Mouse (Mus musculus): ENCODE results near the gene Ttll12.

The Ttll12 gene

GRCm38 (mm10) chr15:83594513-83595363 is at the start of gene Ttll12:
TSS of gene Ttll12 (minus strand) at chr15:83595157.
- in situ Hi-C loops (cut with MboI; ENCODE audit: unreplicated experiment in 2 of 2): loop anchor here in 1 of 2 experiments (5.0 kb wide), 1 partner anchor 37 kb away; no protein-coding TSS in a partner anchor

- in situ Hi-C loops (cut with MboI; ENCODE audit: unreplicated experiment in 2 of 2): loop anchor here (25.0 kb wide), 2 partner anchors 745 to 995 kb away; no protein-coding TSS in a partner anchor
Observed at GRCm38 (mm10) chr15:83642518-83642917, 47.6 kb upstream of the Ttll12 start.

GRCm38 (mm10) chr15:83640208-83640607 is 45.3 kb upstream of the Ttll12 start:
- in situ Hi-C loops (cut with MboI; ENCODE audit: unreplicated experiment in 2 of 2): loop anchor here (25.0 kb wide), 2 partner anchors 747 to 997 kb away; no protein-coding TSS in a partner anchor

GRCm38 (mm10) chr15:83639160-83639559 is 44.2 kb upstream of the Ttll12 start:
- in situ Hi-C loops (cut with MboI; ENCODE audit: unreplicated experiment in 2 of 2): loop anchor here (10.0 to 25.0 kb wide), 3 partner anchors 748 to 998 kb away; no protein-coding TSS in a partner anchor

GRCm38 (mm10) chr15:83638196-83638899 is 43.4 kb upstream of the Ttll12 start:
- in situ Hi-C loops (cut with MboI; ENCODE audit: unreplicated experiment in 2 of 2): loop anchor here (10.0 to 25.0 kb wide), 3 partner anchors 749 to 999 kb away; no protein-coding TSS in a partner anchor

GRCm38 (mm10) chr15:83636759-83637158 is 41.8 kb upstream of the Ttll12 start:
- in situ Hi-C loops (cut with MboI; ENCODE audit: unreplicated experiment in 2 of 2): loop anchor here (10.0 to 25.0 kb wide), 3 partner anchors 751 to 1001 kb away; no protein-coding TSS in a partner anchor

- in situ Hi-C loops (cut with MboI; ENCODE audit: unreplicated experiment in 2 of 2): loop anchor here (10.0 to 25.0 kb wide), 3 partner anchors 752 to 1002 kb away; no protein-coding TSS in a partner anchor
Observed at GRCm38 (mm10) chr15:83635251-83635650, 40.3 kb upstream of the Ttll12 start.

GRCm38 (mm10) chr15:83634076-83634475 is 39.1 kb upstream of the Ttll12 start:
- in situ Hi-C loops (cut with MboI; ENCODE audit: unreplicated experiment in 2 of 2): loop anchor here (10.0 to 25.0 kb wide), 3 partner anchors 753 to 1003 kb away; no protein-coding TSS in a partner anchor

GRCm38 (mm10) chr15:83631071-83631470 is 36.1 kb upstream of the Ttll12 start:
- in situ Hi-C loops (cut with MboI; ENCODE audit: unreplicated experiment in 2 of 2): loop anchor here (10.0 to 25.0 kb wide), 3 partner anchors 756 to 1006 kb away; no protein-coding TSS in a partner anchor

- in situ Hi-C loops (cut with MboI; ENCODE audit: unreplicated experiment in 2 of 2): loop anchor here (10.0 to 25.0 kb wide), 3 partner anchors 758 to 1008 kb away; no protein-coding TSS in a partner anchor
Observed at GRCm38 (mm10) chr15:83629716-83630115, 34.8 kb upstream of the Ttll12 start.

- in situ Hi-C loops (cut with MboI; ENCODE audit: unreplicated experiment in 2 of 2): loop anchor here (25.0 kb wide), 2 partner anchors 761 to 1011 kb away; no protein-coding TSS in a partner anchor
Observed at GRCm38 (mm10) chr15:83626142-83626645, 31.2 kb upstream of the Ttll12 start.

- in situ Hi-C loops (cut with MboI; ENCODE audit: unreplicated experiment in 2 of 2): loop anchor here (10.0 to 25.0 kb wide), 4 partner anchors 400 to 1022 kb away; no protein-coding TSS in a partner anchor
Observed at GRCm38 (mm10) chr15:83615245-83615644, 20.3 kb upstream of the Ttll12 start.

- in situ Hi-C loops (cut with MboI; ENCODE audit: unreplicated experiment in 2 of 2): loop anchor here (5.0 to 25.0 kb wide), 3 partner anchors 35 to 1030 kb away; no protein-coding TSS in a partner anchor
Observed at GRCm38 (mm10) chr15:83607115-83607802, 12.3 kb upstream of the Ttll12 start.

GRCm38 (mm10) chr15:83606700-83607099 is 11.7 kb upstream of the Ttll12 start:
- in situ Hi-C loops (cut with MboI; ENCODE audit: unreplicated experiment in 2 of 2): loop anchor here (5.0 to 25.0 kb wide), 3 partner anchors 34 to 1031 kb away; no protein-coding TSS in a partner anchor

GRCm38 (mm10) chr15:83606216-83606615 is 11.3 kb upstream of the Ttll12 start:
- in situ Hi-C loops (cut with MboI; ENCODE audit: unreplicated experiment in 2 of 2): loop anchor here (5.0 to 25.0 kb wide), 3 partner anchors 34 to 1031 kb away; no protein-coding TSS in a partner anchor

- in situ Hi-C loops (cut with MboI; ENCODE audit: unreplicated experiment in 2 of 2): loop anchor here (5.0 to 25.0 kb wide), 4 partner anchors 41 to 1034 kb away; partner anchors contain the start of genes Mcat (in 1 of the 2), Tspo (in 1 of the 2) and Ttll1 (in 1 of the 2)
Observed at GRCm38 (mm10) chr15:83603426-83603825, 8.5 kb upstream of the Ttll12 start.

- in situ Hi-C loops (cut with MboI; ENCODE audit: unreplicated experiment in 2 of 2): loop anchor here (5.0 to 25.0 kb wide), 4 partner anchors 41 to 1034 kb away; partner anchors contain the start of genes Mcat (in 1 of the 2), Tspo (in 1 of the 2) and Ttll1 (in 1 of the 2)
Observed at GRCm38 (mm10) chr15:83603046-83603396, 8.1 kb upstream of the Ttll12 start.

GRCm38 (mm10) chr15:83602372-83603045 is 7.6 kb upstream of the Ttll12 start:
- in situ Hi-C loops (cut with MboI; ENCODE audit: unreplicated experiment in 2 of 2): loop anchor here (5.0 to 25.0 kb wide), 4 partner anchors 40 to 1035 kb away; partner anchors contain the start of genes Mcat (in 1 of the 2), Tspo (in 1 of the 2) and Ttll1 (in 1 of the 2)

Data from v-Abl transformed pro-B cells (cell line).